Mouse (Mus musculus) neural tube, embryonic 15.5 days (tissue): ENCODE measurements at regions not wholly inside any gene's neighbourhood (a gene's known extent, or its start where the extent isn't known, plus 50 kb on each side); places are given as distances from the start of the nearest gene placed in this dataset.

Experiments used
- ATAC-seq: fragments of 200-750 bp; cut with Nextera tagmentation; 2 replicates; pipeline ENCODE4 v1.8.0; 2017; ENCODE audit warnings: mild to moderate bottlenecking, moderate TSS enrichment, moderate library complexity; ENCODE audit not compliant: low FRiP score
- H3K27ac ChIP-seq: fragments of 300-500 bp; sonication (generic); replicated peaks from 2 replicates; pipeline ENCODE4 v1.5.1; 2015; ENCODE audit warnings: mild to moderate bottlenecking, inconsistent platforms
- H3K27me3 ChIP-seq: fragments of 300-500 bp; sonication (generic); replicated peaks from 2 replicates; pipeline ENCODE4 v1.6.1; 2015; ENCODE audit warnings: inconsistent platforms
- H3K36me3 ChIP-seq: fragments of 300-500 bp; sonication (generic); 2 replicates; pipeline ENCODE4 v1.6.1; 2015; ENCODE audit warnings: inconsistent platforms
- H3K4me1 ChIP-seq: fragments of 300-500 bp; sonication (generic); 2 replicates; pipeline ENCODE4 v1.6.1; 2015; ENCODE audit warnings: inconsistent platforms
- H3K4me2 ChIP-seq: fragments of 300-500 bp; sonication (generic); 2 replicates; pipeline ENCODE4 v1.6.1; 2015; ENCODE audit warnings: inconsistent platforms, mild to moderate bottlenecking, moderate library complexity
- H3K4me3 ChIP-seq: fragments of 300-500 bp; sonication (generic); replicated peaks from 2 replicates; pipeline ENCODE4 v1.5.1; 2015; ENCODE audit warnings: mild to moderate bottlenecking, inconsistent platforms
- H3K9ac ChIP-seq: fragments of 300-500 bp; sonication (generic); replicated peaks from 2 replicates; pipeline ENCODE4 v1.6.1; 2015; ENCODE audit warnings: mild to moderate bottlenecking, inconsistent platforms
- H3K9me3 ChIP-seq: fragments of 300-500 bp; sonication (generic); replicated peaks from 2 replicates; pipeline ENCODE4 v1.6.1; 2016; ENCODE audit warnings: inconsistent platforms
- WGBS: fragments of 180-500 bp; shearing (Covaris S2); methylation state at CpG from one replicate; pipeline ENCODE4 v1.1.7; 2015; ENCODE audit warnings: mixed read lengths; 5-methylcytosine and 5-hydroxymethylcytosine counted together

DNA sequence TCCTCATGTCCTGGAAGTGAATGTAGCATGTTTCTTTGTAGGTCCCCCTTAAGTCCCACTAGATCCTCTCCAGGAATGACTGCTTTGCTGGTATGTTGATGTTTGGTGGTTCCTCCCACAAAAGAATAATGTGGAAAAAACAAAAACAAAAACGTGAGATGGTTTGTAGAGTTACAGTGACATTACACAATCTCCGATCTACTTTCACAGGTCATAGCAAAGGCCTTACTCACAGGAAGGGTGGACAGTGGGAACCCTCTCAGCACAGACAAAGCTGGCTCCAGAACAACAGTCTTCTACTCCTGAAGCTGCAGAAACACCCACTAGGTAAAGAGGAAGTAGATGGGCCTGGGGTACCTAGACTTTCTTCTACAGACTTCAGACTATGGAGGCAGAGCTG lies 122.2 kb downstream of the Cog6 start:
- 93% methylated on average over 2 of the region's 2 CpGs for WGBS
- no peak for ATAC-seq

DNA sequence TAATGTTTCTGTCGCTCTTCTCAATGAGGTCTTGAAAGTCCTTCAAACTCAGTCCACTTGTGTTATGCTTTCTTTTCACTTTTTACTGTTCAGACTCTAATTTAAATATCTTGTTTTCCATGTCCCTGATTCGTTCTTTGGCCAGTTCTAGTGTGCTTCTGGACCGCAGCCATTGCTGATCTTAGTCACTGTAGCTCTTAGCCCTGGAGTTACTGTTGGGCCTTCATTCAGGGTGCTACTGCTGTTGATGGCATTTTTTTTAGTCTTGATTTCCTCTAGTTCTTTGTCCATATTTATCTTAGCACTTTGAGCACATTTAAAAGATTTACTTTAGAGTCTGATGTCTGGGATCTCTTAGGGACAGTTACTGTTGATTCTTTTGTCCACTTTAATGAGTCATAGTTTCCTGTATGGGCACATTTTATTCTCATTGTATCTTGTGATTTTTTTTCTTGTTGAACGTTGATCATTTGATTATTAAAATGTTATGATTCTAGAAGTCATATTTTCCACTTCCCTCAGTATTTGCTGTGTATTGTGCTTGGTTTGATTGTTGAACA lies 127.8 kb downstream of the Cog6 start:
- Histone ChIP-seq H3K4me3 (no peak overlapping the region), H3K4me2 (no peak overlapping the region), H3K27me3 (no peaks in the 10 kb centered on the region), H3K4me1 (no peaks in the 10 kb centered on the region), H3K27ac (no peak overlapping the region), H3K36me3 (no peaks in the 10 kb centered on the region), H3K9me3 (no peaks in the 10 kb centered on the region), H3K9ac (no peak overlapping the region)
- ATAC-seq = no peak
- 86% methylated on average over 4 of the region's 4 CpGs for WGBS

More for the DNA sequence above, 122.2 kb downstream of the Cog6 start:
- Histone ChIP-seq H3K4me1 (no peaks in the 10 kb centered on the region), H3K27me3 (no peaks in the 10 kb centered on the region), H3K36me3 (no peaks in the 10 kb centered on the region), H3K27ac (no peak overlapping the region), H3K9me3 (no peaks in the 10 kb centered on the region), H3K9ac (no peak overlapping the region), H3K4me2 (no peak overlapping the region), H3K4me3 (no peak overlapping the region)

DNA sequence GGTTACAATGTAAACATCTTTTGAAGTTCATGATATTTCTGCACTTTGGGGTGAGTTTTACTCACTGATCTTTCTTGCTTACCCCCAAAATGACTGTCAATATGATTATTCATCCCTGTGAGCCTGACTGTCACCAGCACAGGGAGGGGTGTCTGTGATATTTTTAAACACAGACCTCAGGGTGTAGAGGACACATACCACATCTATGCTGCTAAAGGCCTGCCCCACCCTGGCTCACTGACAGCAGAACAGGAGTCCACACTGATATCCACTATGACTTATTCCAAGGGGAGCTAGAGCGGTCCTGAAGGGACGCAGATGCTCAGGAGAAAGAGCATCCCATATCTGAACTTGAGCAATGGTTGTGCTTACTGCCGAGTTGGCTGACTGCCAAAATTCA lies 135.1 kb downstream of the Cog6 start:
- no peaks in the 10 kb centered on the region for H3K9me3 ChIP-seq

DNA sequence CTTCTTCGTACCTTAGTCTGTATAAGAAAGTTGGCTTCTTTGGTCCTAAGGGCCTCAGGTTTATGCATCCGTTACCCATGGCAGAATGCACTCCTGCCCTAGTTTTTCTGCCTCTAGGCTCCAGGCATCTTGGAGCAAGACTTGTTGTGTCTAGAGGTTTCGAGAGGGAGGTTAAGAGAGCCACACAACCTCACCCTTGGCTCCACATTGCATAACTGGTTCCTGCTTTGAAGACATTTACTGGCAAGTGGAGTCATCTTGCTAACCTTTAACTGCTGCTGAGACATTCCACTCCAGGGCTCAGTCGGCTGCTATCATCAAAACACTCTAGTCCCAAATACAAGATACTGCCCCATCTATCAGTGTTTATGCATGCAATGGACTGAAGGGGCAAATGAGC lies 135.9 kb downstream of the Cog6 start:
- H3K9ac ChIP-seq = no peak overlapping the region
- no peak overlapping the region for H3K4me3 ChIP-seq
- H3K4me2 ChIP-seq = no peak overlapping the region
- no peaks in the 10 kb centered on the region for H3K36me3 ChIP-seq
- no peak for ATAC-seq
- H3K27ac ChIP-seq = no peak overlapping the region
- H3K27me3 ChIP-seq = no peaks in the 10 kb centered on the region
- WGBS = 85% methylated on average over 4 of the region's 4 CpGs
- H3K4me1 ChIP-seq = no peaks in the 10 kb centered on the region
- H3K9me3 ChIP-seq = no peaks in the 10 kb centered on the region

More for the DNA sequence above, 135.1 kb downstream of the Cog6 start:
- no peaks in the 10 kb centered on the region for H3K4me1 ChIP-seq
- no peak overlapping the region for H3K4me3 ChIP-seq
- H3K27me3 ChIP-seq = no peaks in the 10 kb centered on the region
- no peak overlapping the region for H3K9ac ChIP-seq
- no peaks in the 10 kb centered on the region for H3K36me3 ChIP-seq
- H3K4me2 ChIP-seq = no peak overlapping the region
- H3K27ac ChIP-seq = no peak overlapping the region
- ATAC-seq = no peak
- 87% methylated on average over 3 of the region's 3 CpGs for WGBS

DNA sequence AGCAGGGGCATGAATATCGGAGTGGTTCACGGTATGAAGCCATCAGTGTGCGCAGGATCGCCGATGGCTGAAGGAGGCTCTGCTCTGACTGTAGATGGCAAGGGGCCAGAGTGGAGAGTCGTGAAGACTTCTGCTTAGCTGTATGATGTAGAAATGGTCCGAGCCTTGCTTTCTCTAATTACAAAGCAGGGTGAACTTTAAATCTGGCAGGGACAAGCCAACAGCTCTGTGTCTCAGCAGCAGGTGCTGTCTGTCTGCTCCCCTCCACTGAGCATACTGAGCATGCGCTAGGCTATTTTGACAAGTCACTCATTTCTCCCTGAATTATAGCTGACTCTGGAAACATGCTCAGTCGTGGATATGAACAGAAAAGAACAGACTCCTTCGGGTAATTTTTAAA lies 137.3 kb downstream of the Cog6 start:
- H3K9me3 ChIP-seq = no peaks in the 10 kb centered on the region
- H3K4me1 ChIP-seq = no peaks in the 10 kb centered on the region
- H3K4me3 ChIP-seq = no peak overlapping the region
- no peak for ATAC-seq
- no peak overlapping the region for H3K4me2 ChIP-seq
- H3K27me3 ChIP-seq = no peaks in the 10 kb centered on the region
- H3K9ac ChIP-seq = no peak overlapping the region
- H3K36me3 ChIP-seq = no peaks in the 10 kb centered on the region
- H3K27ac ChIP-seq = no peak overlapping the region
- 66% methylated on average over 10 of the region's 10 CpGs for WGBS

DNA sequence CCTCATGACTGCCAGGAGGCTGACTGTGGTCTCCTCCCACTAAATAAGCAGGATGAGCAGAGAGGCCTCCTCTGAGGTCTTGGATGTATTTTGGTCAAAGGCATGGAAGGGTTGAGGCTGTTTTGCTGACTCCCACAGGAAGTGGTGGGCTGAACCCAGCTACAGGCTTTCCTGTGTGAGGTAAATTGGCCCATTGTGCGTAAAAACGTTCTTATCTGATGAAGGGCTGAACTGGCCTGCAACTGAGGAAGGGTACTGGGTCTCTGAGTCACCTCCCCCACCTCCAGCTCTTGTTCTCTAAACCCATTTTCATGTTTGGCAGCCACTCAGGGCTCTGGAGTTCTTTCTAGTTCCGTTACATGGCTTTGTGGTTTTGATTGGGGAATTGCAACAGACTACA lies 138.7 kb downstream of the Cog6 start:
- H3K9ac ChIP-seq = no peak overlapping the region
- H3K4me2 ChIP-seq = no peak overlapping the region
- WGBS = 65% methylated on average over 3 of the region's 3 CpGs
- ATAC-seq = no peak
- no peaks in the 10 kb centered on the region for H3K9me3 ChIP-seq
- no peaks in the 10 kb centered on the region for H3K36me3 ChIP-seq
- H3K27me3 ChIP-seq = no peaks in the 10 kb centered on the region
- H3K4me3 ChIP-seq = no peak overlapping the region
- no peaks in the 10 kb centered on the region for H3K4me1 ChIP-seq
- H3K27ac ChIP-seq = no peak overlapping the region

DNA sequence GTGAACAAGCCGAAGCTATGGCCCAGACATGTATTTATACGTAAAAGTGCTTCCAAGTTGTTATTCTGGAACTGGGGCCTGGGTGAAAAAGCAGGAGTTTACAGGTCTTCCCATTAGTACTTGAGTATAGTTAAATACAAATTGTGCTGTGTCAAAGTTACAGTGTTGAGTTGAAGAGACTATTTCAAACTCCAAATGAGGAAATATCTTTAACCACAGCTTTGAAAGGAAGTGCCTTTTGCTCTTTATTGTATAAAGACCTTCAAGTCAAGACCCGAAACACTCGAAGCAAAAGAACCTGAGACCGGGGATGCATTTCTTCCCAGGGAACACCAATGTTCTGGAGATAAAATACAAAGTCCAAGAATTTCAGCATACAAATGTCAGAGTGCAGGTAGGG lies 144.8 kb downstream of the Cog6 start:
- no peak for ATAC-seq
- 84% methylated on average over 5 of the region's 5 CpGs for WGBS
- H3K36me3 ChIP-seq = no peaks in the 10 kb centered on the region
- H3K4me2 ChIP-seq = no peak overlapping the region
- H3K4me1 ChIP-seq = no peaks in the 10 kb centered on the region
- no peak overlapping the region for H3K9ac ChIP-seq
- H3K27ac ChIP-seq = no peak overlapping the region
- no peaks in the 10 kb centered on the region for H3K9me3 ChIP-seq
- H3K4me3 ChIP-seq = no peak overlapping the region
- H3K27me3 ChIP-seq = no peaks in the 10 kb centered on the region

DNA sequence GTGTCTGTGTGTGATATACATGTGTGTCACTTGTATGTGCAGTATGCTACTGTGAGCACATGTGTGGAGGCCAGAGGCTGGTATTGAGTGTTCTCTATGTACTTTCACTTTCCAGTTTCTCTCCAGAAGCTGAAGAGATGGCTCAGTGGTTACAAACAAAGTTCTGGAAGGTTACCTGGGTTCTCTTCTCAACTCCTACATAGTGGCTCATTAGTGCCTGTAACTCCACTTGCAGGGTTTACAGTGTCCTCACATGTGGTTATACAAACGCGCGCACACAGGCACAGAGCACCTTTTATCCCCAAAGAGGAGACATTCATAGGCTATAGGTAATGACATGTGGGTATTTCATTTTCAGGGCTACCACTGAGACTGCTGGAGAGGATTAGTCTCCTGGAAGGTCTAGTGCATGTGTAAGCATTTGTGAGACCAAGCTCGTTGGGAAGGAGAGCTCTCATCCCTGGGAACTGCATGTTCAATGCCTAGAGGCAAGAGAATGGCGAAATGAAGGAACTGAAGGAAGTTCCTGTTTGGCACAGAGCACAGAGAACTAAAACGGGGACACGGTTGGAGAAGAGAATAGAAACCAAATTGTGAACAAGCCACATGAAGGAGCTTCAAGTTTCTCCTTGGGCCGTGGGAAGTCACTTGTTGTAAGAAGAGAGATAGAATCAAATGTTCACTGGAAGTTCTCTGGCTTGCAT lies 153.7 kb downstream of the Cog6 start:
- Histone ChIP-seq H3K4me1 (no peaks in the 10 kb centered on the region), H3K27me3 (no peaks in the 10 kb centered on the region), H3K4me2 (no peak overlapping the region), H3K9ac (no peak overlapping the region), H3K4me3 (no peak overlapping the region), H3K36me3 (no peaks in the 10 kb centered on the region), H3K9me3 (no peaks in the 10 kb centered on the region), H3K27ac (no peak overlapping the region)
- ATAC-seq = no peak
- 86% methylated on average over 8 of the region's 8 CpGs for WGBS

DNA sequence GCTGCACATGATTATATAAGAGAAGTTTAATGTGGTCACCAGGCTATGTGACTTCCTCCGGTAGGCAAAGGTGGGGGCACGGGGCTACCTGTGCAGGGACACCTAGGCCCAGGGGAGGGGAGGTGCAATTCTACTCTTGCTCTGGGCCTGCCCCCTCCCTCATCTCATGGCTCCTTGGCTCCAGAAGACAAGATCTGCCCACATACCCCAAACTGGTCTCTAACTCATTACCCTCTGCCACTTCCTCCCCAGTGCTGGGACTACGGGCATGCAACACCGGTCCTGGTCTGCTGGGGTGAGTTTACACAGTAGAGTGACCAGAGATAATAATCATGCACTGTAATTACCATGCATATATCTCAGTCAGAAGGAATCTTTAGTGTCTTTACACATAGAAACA lies 155.0 kb downstream of the Cog6 start:
- H3K27ac ChIP-seq = no peak overlapping the region
- H3K4me1 ChIP-seq = no peaks in the 10 kb centered on the region
- no peaks in the 10 kb centered on the region for H3K36me3 ChIP-seq
- H3K9me3 ChIP-seq = no peaks in the 10 kb centered on the region
- no peak overlapping the region for H3K9ac ChIP-seq
- no peak for ATAC-seq
- 86% methylated on average over 4 of the region's 4 CpGs for WGBS
- no peaks in the 10 kb centered on the region for H3K27me3 ChIP-seq
- no peak overlapping the region for H3K4me2 ChIP-seq
- no peak overlapping the region for H3K4me3 ChIP-seq

DNA sequence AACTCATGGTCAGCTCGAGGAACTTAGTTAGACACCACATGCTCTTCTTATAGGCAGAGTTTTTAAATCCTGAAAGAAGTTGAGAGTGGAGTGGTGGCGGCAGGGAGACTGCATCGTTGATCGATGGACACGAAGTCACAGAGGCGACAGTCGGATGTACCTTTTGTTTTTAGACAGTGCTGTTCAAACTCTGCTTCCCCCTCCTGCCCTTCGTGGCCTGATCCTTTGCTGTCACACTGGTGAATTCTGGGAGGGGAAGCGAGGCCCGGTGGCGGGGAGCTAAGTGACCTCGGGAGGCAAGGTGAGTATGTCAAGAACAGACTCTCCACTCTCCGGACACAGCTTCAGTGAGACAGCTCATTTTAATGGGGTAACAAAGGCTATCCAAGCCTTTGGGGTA lies 155.5 kb downstream of the Cog6 start:
- ATAC-seq = no peak
- Histone ChIP-seq H3K36me3 (no peaks in the 10 kb centered on the region), H3K4me3 (no peak overlapping the region), H3K4me1 (no peaks in the 10 kb centered on the region), H3K27ac (no peak overlapping the region), H3K9ac (no peak overlapping the region), H3K27me3 (no peaks in the 10 kb centered on the region), H3K4me2 (no peak overlapping the region), H3K9me3 (no peaks in the 10 kb centered on the region)
- 85% methylated on average over 13 of the region's 13 CpGs for WGBS

DNA sequence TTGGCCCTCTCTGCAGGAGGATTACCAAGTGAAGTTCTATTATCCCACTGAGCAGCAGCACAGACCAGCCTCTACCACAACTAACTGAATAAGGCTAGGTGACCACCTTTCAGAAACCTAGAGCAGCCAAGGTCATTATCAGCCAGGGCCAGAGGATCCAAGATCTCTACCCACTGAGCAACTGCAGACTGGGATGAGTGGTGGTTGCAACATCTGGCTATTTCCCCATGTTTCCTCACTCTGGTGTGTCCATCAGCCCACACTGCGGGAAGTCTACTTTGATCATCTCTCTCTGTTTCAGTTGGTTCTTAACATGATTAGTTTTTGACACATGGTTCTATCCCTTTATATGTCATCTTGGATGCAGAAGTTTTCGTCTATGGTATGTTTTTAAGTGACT lies 157.2 kb downstream of the Cog6 start:
- no peaks in the 10 kb centered on the region for H3K27me3 ChIP-seq

DNA sequence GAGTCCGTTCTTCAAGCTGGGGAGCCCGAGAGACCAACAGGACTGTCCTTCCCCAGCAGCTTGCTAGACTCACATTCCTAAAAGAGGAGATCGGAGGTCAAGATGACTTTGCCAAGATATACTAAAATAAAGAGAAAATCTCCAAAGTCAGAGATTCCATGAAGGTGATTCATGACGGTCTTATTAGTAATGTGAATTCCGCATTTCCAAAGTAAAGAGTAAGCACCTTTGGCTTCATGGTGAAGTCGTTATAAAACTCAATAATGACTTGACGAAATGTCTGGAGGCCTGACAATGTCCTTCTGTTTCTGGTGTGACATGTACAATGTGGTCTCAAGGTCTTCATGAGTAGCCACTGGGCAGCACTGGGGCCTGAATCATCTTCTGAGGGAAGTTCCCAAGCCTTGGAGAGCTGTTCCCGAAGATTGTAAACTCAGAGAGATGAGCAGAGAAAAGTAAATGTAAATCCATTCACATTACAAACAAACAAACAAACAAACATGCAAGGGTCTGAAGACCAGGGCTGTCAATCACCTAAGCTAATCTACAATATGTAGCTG lies 157.7 kb downstream of the Cog6 start:
- H3K9me3 ChIP-seq = no peaks in the 10 kb centered on the region
- H3K27ac ChIP-seq = no peak overlapping the region
- no peaks in the 10 kb centered on the region for H3K4me1 ChIP-seq
- no peak overlapping the region for H3K4me2 ChIP-seq
- H3K36me3 ChIP-seq = no peaks in the 10 kb centered on the region
- WGBS = 96% methylated on average over 8 of the region's 8 CpGs
- ATAC-seq = no peak
- H3K4me3 ChIP-seq = no peak overlapping the region
- no peak overlapping the region for H3K9ac ChIP-seq
- H3K27me3 ChIP-seq = no peaks in the 10 kb centered on the region

More for the DNA sequence above, 157.2 kb downstream of the Cog6 start:
- Histone ChIP-seq H3K4me1 (no peaks in the 10 kb centered on the region), H3K4me3 (no peak overlapping the region), H3K36me3 (no peaks in the 10 kb centered on the region), H3K9ac (no peak overlapping the region), H3K4me2 (no peak overlapping the region), H3K27ac (no peak overlapping the region), H3K9me3 (no peaks in the 10 kb centered on the region)
- ATAC-seq = no peak
- WGBS = 79% methylated on average over 2 of the region's 2 CpGs
